Mouse (Mus musculus) kidney, adult 2 months (tissue): Measurements from ENCODE around the gene Cdip1.

Source experiments
- CTCF ChIP-seq: fragments of 200-500 bp; conservative IDR thresholded peaks from 2 replicates; pipeline ENCODE4 v1.5.1; 2011; ENCODE audit warnings: low read depth, mild to moderate bottlenecking, control low read depth, low read length, moderate library complexity, mixed read lengths; ENCODE audit not compliant: insufficient read depth, insufficient read length
- POLR2A ChIP-seq: fragments of 200-500 bp; IDR thresholded peaks from one replicate; pipeline ENCODE4 v1.6.1; 2011; ENCODE audit warnings: low read depth, low read length, control low read depth

DNA sequence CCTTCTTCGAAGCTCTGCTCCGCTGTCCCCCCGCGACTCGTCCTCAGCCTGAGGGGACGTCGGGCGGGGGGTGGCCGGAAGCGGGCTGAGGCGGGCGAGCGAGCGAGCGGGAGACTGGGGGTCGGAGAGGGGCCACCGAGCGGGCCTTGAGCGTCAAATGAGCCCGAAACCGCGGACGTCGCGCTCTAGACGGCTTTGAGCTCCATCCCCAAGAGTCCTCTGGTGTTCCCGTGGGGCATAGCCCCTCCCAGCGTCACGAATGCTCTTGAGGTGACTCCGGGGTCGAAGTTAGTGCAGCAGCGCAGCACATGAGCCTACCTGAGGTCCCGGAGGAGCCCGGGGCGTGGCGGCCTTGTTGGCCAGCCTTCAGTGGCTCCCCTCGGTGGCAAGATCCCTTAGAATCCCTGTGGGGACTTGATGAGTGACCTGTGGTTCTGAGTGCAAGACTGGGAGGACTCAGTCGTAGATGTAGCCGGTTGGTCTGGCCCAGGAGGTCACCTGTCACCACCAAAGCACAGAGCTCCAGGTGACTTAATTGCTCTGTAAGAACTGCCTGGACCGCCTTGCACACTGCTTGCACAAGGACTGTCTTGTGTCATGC, 63.5 kb downstream of the Cdip1 start:
- TF ChIP-seq CTCF (no peak), POLR2A (no peak)
